Mouse (Mus musculus): ENCODE data around the gene Galnt4. TPM values are rescaled to one million over a fixed set of nuclear protein-coding genes. Genes with fewer than 3 reads are reported as not detected.
"Not testable (repeated sequence)": the region's sequence is repeated elsewhere in the genome, so short reads cannot be mapped to it uniquely, and the experiment has no call there.

The Galnt4 gene
- polyA plus RNA-seq, 1 experiment from 2014 or later: 5.6 TPM

- no peak for ATAC-seq (replicated peaks; ENCODE audit: extremely low read depth, insufficient read depth, low FRiP score)
- H3K36me3 ChIP-seq (ENCODE audit: control insufficient read depth, insufficient read depth): peaks cover 8% of the 10 kb centered on the region; the same call in 1 of the 2 replicates
Observed at GRCm38 (mm10) chr10:99136337-99136736, 28.4 kb downstream of the Galnt4 start.

GRCm38 (mm10) chr10:99145611-99146010, 37.7 kb downstream of the Galnt4 start:
- no peak overlapping the region for H3K9ac ChIP-seq (ENCODE audit: low read length)
- H3K4me3 ChIP-seq (ENCODE audit: low read length): no peak overlapping the region
- no peak for ATAC-seq (replicated peaks; ENCODE audit: extremely low read depth, insufficient read depth, low FRiP score)
- no peaks in the 10 kb centered on the region for H3K9me3 ChIP-seq (replicated peaks; ENCODE audit: control insufficient read depth, low read length)
- H3K27ac ChIP-seq (ENCODE audit: low read length): no peak overlapping the region
- WGBS: 76% methylated on average over 8 of the region's 8 CpGs
- 0 out of 2 replicates have a peak, but pooled peaks cover 4% of the 10 kb centered on the region for H3K36me3 ChIP-seq (ENCODE audit: control insufficient read depth, insufficient read depth)
- no peak overlapping the region for H3K4me2 ChIP-seq (ENCODE audit: low read depth, low read length)
- no peaks in the 10 kb centered on the region for H3K4me1 ChIP-seq (ENCODE audit: control insufficient read depth, insufficient read depth, low read length)
- H3K27me3 ChIP-seq (ENCODE audit: control insufficient read depth, insufficient read depth, low read length): no peaks in the 10 kb centered on the region

More at GRCm38 (mm10) chr10:99136337-99136736, 28.4 kb downstream of the Galnt4 start:
- no peaks in the 10 kb centered on the region for H3K27me3 ChIP-seq (ENCODE audit: control insufficient read depth, insufficient read depth, low read length)
- no peak overlapping the region for H3K4me3 ChIP-seq (ENCODE audit: low read length)
- H3K9me3 ChIP-seq (replicated peaks; ENCODE audit: control insufficient read depth, low read length): no peaks in the 10 kb centered on the region
- no peak overlapping the region for H3K27ac ChIP-seq (ENCODE audit: low read length)
- no peaks in the 10 kb centered on the region for H3K4me1 ChIP-seq (ENCODE audit: control insufficient read depth, insufficient read depth, low read length)
- WGBS: 55% methylated on average over 5 of the region's 5 CpGs
- no peak overlapping the region for H3K9ac ChIP-seq (ENCODE audit: low read length)
- H3K4me2 ChIP-seq (ENCODE audit: low read depth, low read length): no peak overlapping the region

GRCm38 (mm10) chr10:99146596-99146995, 38.6 kb downstream of the Galnt4 start:
- no peaks in the 10 kb centered on the region for H3K4me1 ChIP-seq (ENCODE audit: control insufficient read depth, insufficient read depth, low read length)
- H3K27ac ChIP-seq (ENCODE audit: low read length): no peak overlapping the region
- H3K9me3 ChIP-seq (replicated peaks; ENCODE audit: control insufficient read depth, low read length): no peaks in the 10 kb centered on the region
- H3K4me3 ChIP-seq (ENCODE audit: low read length): no peak overlapping the region
- ATAC-seq (replicated peaks; ENCODE audit: extremely low read depth, insufficient read depth, low FRiP score): no peak
- no peak overlapping the region for H3K9ac ChIP-seq (ENCODE audit: low read length)
- no peak overlapping the region for H3K4me2 ChIP-seq (ENCODE audit: low read depth, low read length)
- 86% methylated on average over 8 of the region's 8 CpGs for WGBS
- no peaks in the 10 kb centered on the region for H3K27me3 ChIP-seq (ENCODE audit: control insufficient read depth, insufficient read depth, low read length)
- H3K36me3 ChIP-seq (ENCODE audit: control insufficient read depth, insufficient read depth): 0 out of 2 replicates have a peak, but pooled peaks cover 4% of the 10 kb centered on the region

- Histone ChIP-seq H3K9me3 (replicated peaks; ENCODE audit: control insufficient read depth, low read length) (no peaks in the 10 kb centered on the region), H3K9ac (ENCODE audit: low read length) (no peak overlapping the region), H3K4me2 (ENCODE audit: low read depth, low read length) (no peak overlapping the region), H3K4me1 (ENCODE audit: control insufficient read depth, insufficient read depth, low read length) (no peaks in the 10 kb centered on the region), H3K27me3 (ENCODE audit: control insufficient read depth, insufficient read depth, low read length) (no peaks in the 10 kb centered on the region), H3K4me3 (ENCODE audit: low read length) (no peak overlapping the region), H3K36me3 (ENCODE audit: control insufficient read depth, insufficient read depth) (0 out of 2 replicates have a peak, but pooled peaks cover 4% of the 10 kb centered on the region), H3K27ac (ENCODE audit: low read length) (no peak overlapping the region)
- no peak for ATAC-seq (replicated peaks; ENCODE audit: extremely low read depth, insufficient read depth, low FRiP score)
- whole genome bisulfite sequencing: 88% methylated on average over 6 of the region's 6 CpGs
Observed at GRCm38 (mm10) chr10:99150016-99150415, 42.1 kb downstream of the Galnt4 start.

- WGBS: 100% methylated on average over 1 of the region's 1 CpGs
- H3K27me3 ChIP-seq (ENCODE audit: control insufficient read depth, insufficient read depth, low read length): no peaks in the 10 kb centered on the region
- no peaks in the 10 kb centered on the region for H3K4me1 ChIP-seq (ENCODE audit: control insufficient read depth, insufficient read depth, low read length)
- H3K9me3 ChIP-seq (replicated peaks; ENCODE audit: control insufficient read depth, low read length): no peaks in the 10 kb centered on the region
- H3K27ac ChIP-seq (ENCODE audit: low read length): no peak overlapping the region
- ATAC-seq (replicated peaks; ENCODE audit: extremely low read depth, insufficient read depth, low FRiP score): no peak
- no peak overlapping the region for H3K9ac ChIP-seq (ENCODE audit: low read length)
- H3K4me2 ChIP-seq (ENCODE audit: low read depth, low read length): no peak overlapping the region
- no peaks in the 10 kb centered on the region for H3K36me3 ChIP-seq (ENCODE audit: control insufficient read depth, insufficient read depth)
- H3K4me3 ChIP-seq (ENCODE audit: low read length): no peak overlapping the region
Observed at GRCm38 (mm10) chr10:99151580-99151979, 43.6 kb downstream of the Galnt4 start.

GRCm38 (mm10) chr10:99152063-99152462, 44.1 kb downstream of the Galnt4 start:
- Histone ChIP-seq H3K4me3 (ENCODE audit: low read length) (no peak overlapping the region), H3K27ac (ENCODE audit: low read length) (no peak overlapping the region)
- WGBS: 90% methylated on average over 6 of the region's 6 CpGs

GRCm38 (mm10) chr10:99154635-99155034, 46.7 kb downstream of the Galnt4 start:
- Histone ChIP-seq H3K36me3 (ENCODE audit: control insufficient read depth, insufficient read depth) (no peaks in the 10 kb centered on the region), H3K9ac (ENCODE audit: low read length) (no peak overlapping the region), H3K27me3 (ENCODE audit: control insufficient read depth, insufficient read depth, low read length) (no peaks in the 10 kb centered on the region), H3K4me2 (ENCODE audit: low read depth, low read length) (no peak overlapping the region), H3K9me3 (replicated peaks; ENCODE audit: control insufficient read depth, low read length) (no peaks in the 10 kb centered on the region), H3K4me3 (ENCODE audit: low read length) (no peak overlapping the region), H3K27ac (ENCODE audit: low read length) (no peak overlapping the region), H3K4me1 (ENCODE audit: control insufficient read depth, insufficient read depth, low read length) (no peaks in the 10 kb centered on the region)
- 76% methylated on average over 8 of the region's 8 CpGs for WGBS
- no peak for ATAC-seq (replicated peaks; ENCODE audit: extremely low read depth, insufficient read depth, low FRiP score)

More at GRCm38 (mm10) chr10:99152063-99152462, 44.1 kb downstream of the Galnt4 start:
- H3K4me1 ChIP-seq (ENCODE audit: control insufficient read depth, insufficient read depth, low read length): no peaks in the 10 kb centered on the region
- H3K9ac ChIP-seq (ENCODE audit: low read length): no peak overlapping the region
- no peaks in the 10 kb centered on the region for H3K36me3 ChIP-seq (ENCODE audit: control insufficient read depth, insufficient read depth)
- ATAC-seq (replicated peaks; ENCODE audit: extremely low read depth, insufficient read depth, low FRiP score): no peak
- no peaks in the 10 kb centered on the region for H3K27me3 ChIP-seq (ENCODE audit: control insufficient read depth, insufficient read depth, low read length)
- H3K9me3 ChIP-seq (replicated peaks; ENCODE audit: control insufficient read depth, low read length): no peaks in the 10 kb centered on the region
- no peak overlapping the region for H3K4me2 ChIP-seq (ENCODE audit: low read depth, low read length)

- no peak for ATAC-seq (replicated peaks; ENCODE audit: extremely low read depth, insufficient read depth, low FRiP score)
- Histone ChIP-seq H3K9ac (ENCODE audit: low read length) (no peak overlapping the region), H3K4me1 (ENCODE audit: control insufficient read depth, insufficient read depth, low read length) (no peaks in the 10 kb centered on the region), H3K27ac (ENCODE audit: low read length) (no peak overlapping the region), H3K27me3 (ENCODE audit: control insufficient read depth, insufficient read depth, low read length) (no peaks in the 10 kb centered on the region), H3K36me3 (ENCODE audit: control insufficient read depth, insufficient read depth) (peaks cover 4% of the 10 kb centered on the region; the same call in 1 of the 2 replicates), H3K4me2 (ENCODE audit: low read depth, low read length) (no peak overlapping the region), H3K4me3 (ENCODE audit: low read length) (no peak overlapping the region), H3K9me3 (replicated peaks; ENCODE audit: control insufficient read depth, low read length) (no peaks in the 10 kb centered on the region)
- 90% methylated on average over 5 of the region's 5 CpGs for WGBS
Observed at GRCm38 (mm10) chr10:99156808-99157207, 48.8 kb downstream of the Galnt4 start.

GRCm38 (mm10) chr10:99157697-99158096, 49.7 kb downstream of the Galnt4 start:
- H3K4me1 ChIP-seq (ENCODE audit: control insufficient read depth, insufficient read depth, low read length); H3K4me2 ChIP-seq (ENCODE audit: low read depth, low read length); H3K9me3 ChIP-seq (replicated peaks; ENCODE audit: control insufficient read depth, low read length); H3K36me3 ChIP-seq (ENCODE audit: control insufficient read depth, insufficient read depth); ATAC-seq (replicated peaks; ENCODE audit: extremely low read depth, insufficient read depth, low FRiP score); H3K27me3 ChIP-seq (ENCODE audit: control insufficient read depth, insufficient read depth, low read length); H3K9ac ChIP-seq (ENCODE audit: low read length); H3K4me3 ChIP-seq (ENCODE audit: low read length); H3K27ac ChIP-seq (ENCODE audit: low read length): not testable (repeated sequence)
- WGBS: 87% methylated on average over 10 of the region's 10 CpGs

Data from heart, embryonic 16.5 days (tissue).